Mouse (Mus musculus) intestine, embryonic 15.5 days (tissue): ENCODE measurements around the gene Lsm2. TPM values are rescaled to one million over a fixed set of nuclear protein-coding genes. Genes with fewer than 3 reads are reported as not detected.
"Not testable (repeated sequence)": the region's sequence is repeated elsewhere in the genome, so short reads cannot be mapped to it uniquely, and the experiment has no call there.

Experiments used
- ATAC-seq: fragments of 200-750 bp; cut with Nextera tagmentation; 2 replicates; pipeline ENCODE4 v1.8.0; 2017; ENCODE audit warnings: moderate TSS enrichment, moderate library complexity
- H3K27ac ChIP-seq: fragments of 300-500 bp; sonication (generic); 2 replicates; pipeline ENCODE4 v1.5.1; 2015; ENCODE audit warnings: mild to moderate bottlenecking, inconsistent platforms
- H3K27me3 ChIP-seq: fragments of 300-500 bp; sonication (generic); replicated peaks from 2 replicates; pipeline ENCODE4 v1.6.1; 2015; ENCODE audit warnings: inconsistent platforms
- H3K36me3 ChIP-seq: fragments of 300-500 bp; sonication (generic); 2 replicates; pipeline ENCODE4 v1.6.1; 2015; ENCODE audit warnings: inconsistent platforms
- H3K4me1 ChIP-seq: fragments of 300-500 bp; sonication (generic); replicated peaks from 2 replicates; pipeline ENCODE4 v1.6.1; 2015; ENCODE audit warnings: inconsistent platforms
- H3K4me2 ChIP-seq: fragments of 300-500 bp; sonication (generic); replicated peaks from 2 replicates; pipeline ENCODE4 v1.6.1; 2015; ENCODE audit warnings: mild to moderate bottlenecking, inconsistent platforms
- H3K4me3 ChIP-seq: fragments of 300-500 bp; sonication (generic); replicated peaks from 2 replicates; pipeline ENCODE4 v1.5.1; 2015; ENCODE audit warnings: inconsistent platforms
- H3K9ac ChIP-seq: fragments of 300-500 bp; sonication (generic); 2 replicates; pipeline ENCODE4 v1.6.1; 2015; ENCODE audit warnings: inconsistent platforms
- H3K9me3 ChIP-seq: fragments of 300-500 bp; sonication (generic); 2 replicates; pipeline ENCODE4 v1.6.1; 2016; ENCODE audit warnings: inconsistent platforms
- WGBS: fragments of 180-500 bp; shearing (Covaris S2); methylation state at CpG from one replicate; pipeline ENCODE4 v1.1.7; 2015; 5-methylcytosine and 5-hydroxymethylcytosine counted together
- polyA plus RNA-seq: library from polyadenylated mRNA; unstranded; fragments of >200 nt; fragmentation: Nextera tagmentation; extraction: Ambion mirVana; gene quantifications from 2 replicates; pipeline ENCODE4 v1.2.1, GENCODE M21; 2015

Gene Lsm2
- polyA plus RNA-seq, 1 experiment from 2014 or later, result 187 TPM

GRCm38 (mm10) chr17:34958734-34959129 lies 22.9 kb upstream of the Lsm2 start:
- not testable (repeated sequence) for H3K27me3 ChIP-seq, H3K36me3 ChIP-seq, H3K4me1 ChIP-seq, H3K9ac ChIP-seq, H3K9me3 ChIP-seq, H3K27ac ChIP-seq
- Histone ChIP-seq H3K4me2 (peak overlapping the region; percentile 65), H3K4me3 (peak overlapping the region; percentile 45)
- peak; percentile 26 for ATAC-seq
- WGBS, result 0% methylated on average over 12 of the region's 47 CpGs

GRCm38 (mm10) chr17:34959130-34959778 lies 22.4 kb upstream of the Lsm2 start, which contains the start of gene Hspa1b:
Gene Hspa1b, minus strand, starts transcription at chr17:34959238.
- under 1% methylated on average over 31 of the region's 32 CpGs for WGBS
- Histone ChIP-seq H3K4me3 (peak within 1 kb of the TSS; percentile 45), H3K4me2 (peak within 1 kb of the TSS; percentile 65), H3K9ac (peak within 1 kb of the TSS; percentile 41), H3K27ac (peak within 1 kb of the TSS; percentile 95)
- not testable (repeated sequence) for H3K27me3 ChIP-seq, H3K36me3 ChIP-seq, H3K4me1 ChIP-seq, H3K9me3 ChIP-seq
- peak; percentile 96 for ATAC-seq

- Histone ChIP-seq H3K4me2 (peak overlapping the region; percentile 65), H3K27ac (peak overlapping the region; percentile 95), H3K27me3 (no peaks in the 10 kb centered on the region), H3K9ac (peak overlapping the region; percentile 41), H3K4me3 (peak overlapping the region; percentile 45), H3K4me1 (peaks cover 7% of the 10 kb centered on the region; the same call in 1 of the 2 replicates), H3K36me3 (no peaks in the 10 kb centered on the region), H3K9me3 (no peaks in the 10 kb centered on the region)
- ATAC-seq, result peak; percentile 15; the same call in 1 of the 2 replicates
- WGBS, result 10% methylated on average over 12 of the region's 12 CpGs
Observed at GRCm38 (mm10) chr17:34959881-34960515, 21.7 kb upstream of the Lsm2 start.

GRCm38 (mm10) chr17:34960702-34961493 lies 20.8 kb upstream of the Lsm2 start:
- no peak for ATAC-seq

DNA sequence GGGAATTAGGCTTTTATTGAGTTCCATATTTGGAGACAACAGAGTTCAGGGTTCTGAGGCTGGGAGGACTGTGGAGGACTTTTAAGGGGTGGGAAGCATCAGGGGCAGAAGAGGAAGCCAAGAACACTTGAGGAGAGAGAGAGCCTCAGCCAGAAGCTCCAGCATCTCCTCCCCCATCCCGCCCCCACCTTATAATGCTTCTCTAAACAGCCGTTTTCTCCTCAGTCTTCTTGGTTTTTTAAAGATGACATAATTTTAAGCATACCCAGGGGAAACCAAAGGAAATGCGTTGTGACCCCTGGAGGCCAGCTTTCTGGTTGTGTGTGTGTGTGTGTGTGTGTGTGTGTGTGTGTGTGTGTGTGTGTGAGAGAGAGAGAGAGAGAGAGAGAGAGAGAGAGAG lies 19.5 kb upstream of the Lsm2 start:
- no peaks in the 10 kb centered on the region for H3K9me3 ChIP-seq
- ATAC-seq, result no peak
- H3K4me3 ChIP-seq, result no peak overlapping the region
- H3K36me3 ChIP-seq, result no peaks in the 10 kb centered on the region
- 34% methylated on average over 3 of the region's 3 CpGs for WGBS
- H3K4me1 ChIP-seq, result peaks cover 7% of the 10 kb centered on the region; the same call in 1 of the 2 replicates
- no peak overlapping the region for H3K9ac ChIP-seq
- no peaks in the 10 kb centered on the region for H3K27me3 ChIP-seq
- H3K27ac ChIP-seq, result no peak overlapping the region
- H3K4me2 ChIP-seq, result no peak overlapping the region

More at GRCm38 (mm10) chr17:34960702-34961493, 20.8 kb upstream of the Lsm2 start:
- H3K27ac ChIP-seq, result no peak overlapping the region
- no peaks in the 10 kb centered on the region for H3K9me3 ChIP-seq
- no peak overlapping the region for H3K4me3 ChIP-seq
- H3K9ac ChIP-seq, result no peak overlapping the region
- H3K4me1 ChIP-seq, result peaks cover 7% of the 10 kb centered on the region; the same call in 1 of the 2 replicates
- no peaks in the 10 kb centered on the region for H3K36me3 ChIP-seq
- H3K4me2 ChIP-seq, result no peak overlapping the region
- H3K27me3 ChIP-seq, result no peaks in the 10 kb centered on the region

DNA sequence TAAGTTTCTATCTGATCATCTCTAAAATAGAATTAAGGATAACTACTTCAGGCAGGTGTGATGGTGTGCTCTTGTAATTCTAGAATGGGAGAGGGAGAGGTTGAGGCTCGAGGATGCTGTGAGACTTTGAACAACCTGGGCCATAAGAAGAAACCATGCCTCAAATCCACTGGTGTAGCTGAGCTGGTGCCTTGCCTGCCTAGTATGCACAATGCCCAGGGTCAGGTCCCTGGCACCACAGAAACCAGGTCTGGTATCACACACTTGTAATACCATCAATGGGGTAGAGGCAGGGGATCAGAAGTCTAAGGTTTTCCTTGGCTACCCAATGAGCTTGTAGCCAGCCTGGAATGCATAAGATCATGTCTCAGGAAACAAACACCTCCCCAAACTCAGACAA lies 18.8 kb upstream of the Lsm2 start:
- no peak for ATAC-seq
- 63% methylated on average over 1 of the region's 1 CpGs for whole genome bisulfite sequencing
- H3K27ac ChIP-seq, result no peak overlapping the region

DNA sequence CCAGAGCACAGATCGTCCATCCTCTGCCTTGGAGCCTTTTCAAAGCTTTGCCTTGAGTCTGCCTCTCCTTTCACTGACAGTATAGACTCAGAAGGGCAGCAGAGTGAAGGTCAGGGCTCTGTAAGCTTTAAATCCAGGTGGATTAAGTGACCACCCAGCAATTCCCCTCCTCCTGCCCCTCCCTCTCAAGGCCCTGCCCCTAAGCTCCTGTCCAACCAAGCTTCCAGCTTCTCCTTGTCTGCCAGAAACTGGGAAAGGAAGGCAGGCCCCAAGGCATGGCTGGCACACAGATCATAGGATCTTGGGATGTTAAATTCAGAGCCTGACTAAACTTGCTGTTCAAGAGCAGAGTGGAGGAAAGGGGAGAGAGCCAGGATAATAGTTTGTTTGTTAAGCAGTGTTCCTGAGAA lies 17.0 kb upstream of the Lsm2 start:
- WGBS, result 21% methylated on average over 1 of the region's 1 CpGs
- H3K4me1 ChIP-seq, result peaks cover 7% of the 10 kb centered on the region; the same call in 1 of the 2 replicates
- no peak overlapping the region for H3K4me3 ChIP-seq
- no peaks in the 10 kb centered on the region for H3K36me3 ChIP-seq
- H3K27me3 ChIP-seq, result peaks cover 18% of the 10 kb centered on the region
- H3K9ac ChIP-seq, result no peak overlapping the region
- no peak overlapping the region for H3K4me2 ChIP-seq
- no peak overlapping the region for H3K27ac ChIP-seq
- ATAC-seq, result no peak
- H3K9me3 ChIP-seq, result no peaks in the 10 kb centered on the region

More for the DNA sequence above, 18.8 kb upstream of the Lsm2 start:
- H3K36me3 ChIP-seq, result no peaks in the 10 kb centered on the region
- H3K4me3 ChIP-seq, result no peak overlapping the region
- H3K27me3 ChIP-seq, result peaks cover 4% of the 10 kb centered on the region
- no peak overlapping the region for H3K9ac ChIP-seq
- H3K4me2 ChIP-seq, result no peak overlapping the region
- H3K4me1 ChIP-seq, result peaks cover 7% of the 10 kb centered on the region; the same call in 1 of the 2 replicates
- no peaks in the 10 kb centered on the region for H3K9me3 ChIP-seq

- 63% methylated on average over 5 of the region's 5 CpGs for WGBS
- Histone ChIP-seq H3K9ac (no peak overlapping the region), H3K27me3 (peaks cover 21% of the 10 kb centered on the region), H3K4me2 (no peak overlapping the region), H3K36me3 (no peaks in the 10 kb centered on the region), H3K4me1 (0 out of 2 replicates have a peak, but pooled peaks cover 3% of the 10 kb centered on the region), H3K9me3 (no peaks in the 10 kb centered on the region), H3K27ac (no peak overlapping the region), H3K4me3 (no peak overlapping the region)
- no peak for ATAC-seq
Observed at GRCm38 (mm10) chr17:34965627-34966026, 16.0 kb upstream of the Lsm2 start.

GRCm38 (mm10) chr17:34969822-34970221 lies 11.8 kb upstream of the Lsm2 start, which contains the start of gene Gm20481:
Gene Gm20481, plus strand, starts transcription at chr17:34969912.
- WGBS, result 53% methylated on average over 6 of the region's 11 CpGs

GRCm38 (mm10) chr17:34970850-34971249 lies 10.8 kb upstream of the Lsm2 start:
- not testable (repeated sequence) for H3K4me1 ChIP-seq, H3K27ac ChIP-seq, H3K9me3 ChIP-seq, H3K36me3 ChIP-seq, H3K4me3 ChIP-seq, ATAC-seq, H3K4me2 ChIP-seq, H3K9ac ChIP-seq
- H3K27me3 ChIP-seq, result peaks cover 21% of the 10 kb centered on the region
- 37% methylated on average over 24 of the region's 37 CpGs for WGBS

More at GRCm38 (mm10) chr17:34969822-34970221, 11.8 kb upstream of the Lsm2 start, which contains the start of gene Gm20481:
- not testable (repeated sequence) for ATAC-seq, H3K4me3 ChIP-seq, H3K27ac ChIP-seq, H3K4me1 ChIP-seq, H3K9ac ChIP-seq, H3K9me3 ChIP-seq, H3K4me2 ChIP-seq, H3K36me3 ChIP-seq
- H3K27me3 ChIP-seq, result peaks cover 21% of the 10 kb centered on the region

DNA sequence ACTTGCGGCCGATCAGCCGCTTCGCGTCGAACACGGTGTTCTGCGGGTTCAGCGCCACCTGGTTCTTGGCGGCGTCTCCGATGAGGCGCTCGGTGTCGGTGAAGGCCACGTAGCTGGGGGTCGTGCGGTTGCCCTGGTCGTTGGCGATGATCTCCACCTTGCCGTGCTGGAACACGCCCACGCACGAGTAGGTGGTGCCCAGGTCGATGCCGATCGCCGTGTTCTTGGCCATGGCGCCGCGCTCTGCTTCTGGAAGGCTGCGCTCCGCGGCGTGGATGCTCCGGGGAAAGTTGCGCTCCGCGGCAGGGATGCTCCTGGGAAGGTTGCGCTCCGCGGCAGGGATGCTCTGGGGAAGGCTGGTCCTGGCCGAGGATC lies 10.0 kb upstream of the Lsm2 start:
- WGBS, result under 1% methylated on average over 32 of the region's 43 CpGs
- H3K4me2 ChIP-seq, result peak overlapping the region; percentile 77
- peak; percentile 68 for ATAC-seq
- H3K4me1 ChIP-seq, H3K27ac ChIP-seq, H3K9ac ChIP-seq, H3K36me3 ChIP-seq, H3K9me3 ChIP-seq: not testable (repeated sequence)
- H3K4me3 ChIP-seq, result peak overlapping the region; percentile 34
- peaks cover 21% of the 10 kb centered on the region for H3K27me3 ChIP-seq

DNA sequence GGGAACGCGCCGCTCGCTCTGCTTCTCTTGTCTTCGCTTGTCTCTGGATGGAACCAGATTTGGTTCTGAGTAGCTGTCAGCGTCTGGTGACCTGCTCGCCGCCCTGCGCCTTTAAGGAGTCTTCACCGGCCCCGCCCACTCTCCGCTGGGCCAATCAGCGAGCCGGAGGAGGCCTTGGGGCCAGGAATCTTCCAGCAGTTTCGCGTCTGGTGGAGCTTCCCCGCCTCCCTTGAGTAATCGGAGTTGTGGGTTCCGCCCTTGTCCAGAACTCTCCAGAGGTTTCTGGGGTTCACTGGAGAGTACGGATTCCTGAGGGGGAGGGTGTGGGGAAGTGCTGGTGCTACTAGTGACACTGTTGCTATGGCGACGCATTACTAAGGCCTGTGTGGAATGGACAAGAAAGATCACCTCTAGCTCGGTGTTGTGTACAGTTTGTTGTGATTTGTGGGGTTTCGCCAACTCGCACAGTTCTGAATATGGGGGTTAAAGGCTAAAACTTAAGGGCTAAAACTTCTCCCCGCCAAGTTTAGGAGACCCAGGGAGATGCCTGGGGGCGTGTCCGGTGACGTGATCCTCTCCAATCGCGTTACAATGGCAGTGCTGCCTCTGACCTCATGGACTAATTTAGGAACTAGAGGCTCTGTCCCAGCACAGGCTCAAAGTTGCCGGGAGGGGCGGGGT lies 9.5 kb upstream of the Lsm2 start, which contains the start of the genes Hspa1a and Hspa1l:
Gene Hspa1a (minus strand): TSS at position 88 of the 681 bp plus-strand sequence.
Gene Hspa1l (plus strand): TSS at position 635 of the 681 bp plus-strand sequence.
- H3K36me3 ChIP-seq, H3K4me1 ChIP-seq, H3K9ac ChIP-seq, H3K27ac ChIP-seq, H3K9me3 ChIP-seq: not testable (repeated sequence)
- under 1% methylated on average over 32 of the region's 33 CpGs for WGBS
- ATAC-seq, result peak; percentile 98
- peak within 1 kb of the TSS; percentile 34 for H3K4me3 ChIP-seq
- peak within 1 kb of the TSS; percentile 77 for H3K4me2 ChIP-seq
- H3K27me3 ChIP-seq, result peaks cover 21% of the 10 kb centered on the region
